Mouse (Mus musculus) adrenal gland, adult 2 months (tissue): ENCODE data around the gene Fbxw7. TPM values are rescaled to one million over a fixed set of nuclear protein-coding genes. Genes with fewer than 3 reads are reported as not detected.
A peak's percentile ranks its signal among the peaks of the same experiment; 100 is the strongest.

Experiments
- DNase-seq: peaks from one replicate; pipeline ENCODE4 v3.0.0; 2021
- long read RNA-seq: library from polyadenylated mRNA; stranded (forward); transcript quantifications from one replicate; pipeline ENCODE4 v2.0.0, GENCODE M21; 2021
- polyA plus RNA-seq: library from polyadenylated mRNA; depleted of rRNA; stranded (reverse); fragments of >200 nt; gene quantifications from 2 replicates; pipeline ENCODE4 v1.2.3, GENCODE M21; 2012; rRNA removed
- total RNA-seq, 2 experiments: library from RNA; stranded (reverse); gene quantifications; 2 replicates each; pipeline ENCODE4 v1.2.3; 2021

Fbxw7 gene
- total RNA-seq (10 to 100 TPM; 16.6 to 17.0 TPM), polyA plus RNA-seq (2.3 and 2.7 TPM in 2 replicates)
- long read RNA-seq, partial matches to known transcripts, result 0 of 3 reads
- long read RNA-seq, other reads (novel, unspliced or antisense), result 2 of 3 reads

DNA sequence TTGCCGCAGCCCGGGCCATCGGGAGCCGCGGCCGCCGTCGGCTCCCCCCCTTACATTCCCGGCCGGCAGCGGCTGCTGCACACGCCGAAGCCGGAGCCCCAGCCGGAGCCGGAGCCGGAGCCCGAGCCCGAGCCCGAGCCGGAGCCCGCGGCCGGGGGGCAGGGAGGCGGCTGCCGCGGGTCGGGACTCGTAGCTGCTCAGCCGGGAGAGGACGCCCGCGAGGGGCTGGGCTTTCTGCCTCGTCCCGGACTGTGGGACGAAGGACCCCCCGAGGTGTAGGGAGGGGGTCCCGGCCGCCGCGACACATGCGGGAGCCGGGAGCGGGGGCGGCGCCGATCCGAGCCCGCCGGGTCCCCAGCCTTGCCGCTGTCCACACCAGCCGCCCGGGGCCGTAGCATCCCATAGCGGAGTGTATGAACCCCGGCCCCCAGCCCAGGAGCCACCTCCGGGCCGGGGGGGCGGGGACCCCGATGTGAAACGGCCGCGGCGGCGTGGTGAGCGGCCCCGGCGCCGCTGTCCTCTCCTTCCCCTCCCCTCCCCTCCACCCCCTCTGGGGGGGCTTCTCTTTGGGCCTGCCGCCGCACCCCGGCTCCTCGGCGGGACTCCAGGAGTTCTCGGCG, at the start of gene Fbxw7:
TSS of gene Fbxw7 (plus strand) at position 507 of the 620 bp plus-strand sequence.
- DNase-seq, result no peak

DNA sequence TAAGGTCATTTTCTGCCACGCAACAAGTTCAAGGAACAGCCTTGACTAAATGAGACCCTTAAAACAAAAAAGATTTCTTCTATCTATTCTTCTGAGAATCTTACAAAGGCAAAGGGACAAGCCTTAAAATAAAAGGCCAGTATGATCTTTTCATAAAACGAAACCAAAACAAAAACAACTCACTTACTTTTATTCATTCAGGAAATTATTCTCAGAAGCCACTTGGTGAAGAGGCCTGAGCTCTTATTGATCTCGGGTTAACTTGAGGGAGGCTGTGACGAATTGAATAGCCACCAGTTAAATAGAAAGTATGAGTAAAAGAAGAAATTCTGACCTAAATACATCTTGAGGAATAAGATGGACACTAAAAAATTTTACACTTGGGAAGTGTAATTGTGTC, 46.1 kb upstream of the Fbxw7 start:
- DNase-seq, result no peak

DNA sequence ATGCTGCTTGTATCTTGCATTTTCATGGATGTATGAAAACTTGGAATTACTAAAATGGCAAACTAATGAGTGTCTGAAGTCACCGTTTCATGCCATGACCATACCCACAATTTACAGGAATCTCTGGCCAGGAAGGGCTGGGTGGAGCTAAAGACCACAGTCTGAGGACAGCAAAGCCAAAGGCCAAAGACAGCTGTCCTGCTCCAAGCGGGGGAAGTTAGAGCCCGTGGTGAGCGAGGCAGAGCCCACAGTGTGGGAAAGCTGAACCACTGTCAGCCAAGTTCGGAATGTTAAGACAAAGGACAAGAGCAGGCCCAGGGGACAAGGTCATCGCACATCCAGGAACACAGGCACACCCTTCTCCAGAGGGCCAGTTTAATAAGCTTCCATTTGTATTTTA, 45.7 kb upstream of the Fbxw7 start:
- DNase-seq, result no peak

DNA sequence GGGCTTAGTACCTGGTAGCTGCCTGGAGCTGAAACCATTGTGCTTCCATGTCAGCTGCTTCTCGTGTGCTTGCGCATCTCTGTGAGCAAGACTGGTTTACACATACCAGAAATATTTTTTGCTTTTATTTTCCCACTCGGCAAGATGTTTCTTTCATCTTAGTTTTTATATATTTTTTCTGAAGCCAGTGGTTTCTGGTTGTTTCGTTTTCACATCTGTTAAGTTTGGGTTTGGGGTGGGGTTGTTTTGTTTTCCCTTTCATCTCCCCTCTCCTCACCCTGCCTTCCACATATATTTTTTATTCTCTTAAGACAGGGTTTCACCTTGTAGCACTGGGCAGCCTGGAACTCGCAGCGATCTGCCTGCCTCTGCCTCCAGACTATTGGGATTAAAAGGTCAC, 44.5 kb upstream of the Fbxw7 start:
- DNase-seq, result no peak

DNA sequence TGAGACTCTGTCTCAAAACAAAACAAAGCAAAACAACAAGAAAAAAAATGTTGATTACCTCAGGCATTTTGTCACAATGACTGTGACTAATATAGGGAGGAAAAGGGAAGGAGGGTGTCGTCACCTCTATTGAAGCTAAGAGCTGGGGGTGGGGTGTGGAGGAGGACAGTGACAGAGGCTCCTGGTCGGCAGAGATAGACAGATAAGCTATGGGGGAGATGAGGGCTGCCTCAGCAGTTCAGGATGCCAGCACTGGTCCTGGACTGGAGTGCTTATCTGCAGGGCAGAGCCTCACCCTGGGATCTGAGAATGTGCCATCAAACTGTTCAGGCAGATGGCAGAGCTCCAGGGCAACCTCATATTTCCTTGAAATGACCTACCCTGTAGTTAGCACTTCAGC, 43.1 kb upstream of the Fbxw7 start:
- DNase-seq, result no peak

DNA sequence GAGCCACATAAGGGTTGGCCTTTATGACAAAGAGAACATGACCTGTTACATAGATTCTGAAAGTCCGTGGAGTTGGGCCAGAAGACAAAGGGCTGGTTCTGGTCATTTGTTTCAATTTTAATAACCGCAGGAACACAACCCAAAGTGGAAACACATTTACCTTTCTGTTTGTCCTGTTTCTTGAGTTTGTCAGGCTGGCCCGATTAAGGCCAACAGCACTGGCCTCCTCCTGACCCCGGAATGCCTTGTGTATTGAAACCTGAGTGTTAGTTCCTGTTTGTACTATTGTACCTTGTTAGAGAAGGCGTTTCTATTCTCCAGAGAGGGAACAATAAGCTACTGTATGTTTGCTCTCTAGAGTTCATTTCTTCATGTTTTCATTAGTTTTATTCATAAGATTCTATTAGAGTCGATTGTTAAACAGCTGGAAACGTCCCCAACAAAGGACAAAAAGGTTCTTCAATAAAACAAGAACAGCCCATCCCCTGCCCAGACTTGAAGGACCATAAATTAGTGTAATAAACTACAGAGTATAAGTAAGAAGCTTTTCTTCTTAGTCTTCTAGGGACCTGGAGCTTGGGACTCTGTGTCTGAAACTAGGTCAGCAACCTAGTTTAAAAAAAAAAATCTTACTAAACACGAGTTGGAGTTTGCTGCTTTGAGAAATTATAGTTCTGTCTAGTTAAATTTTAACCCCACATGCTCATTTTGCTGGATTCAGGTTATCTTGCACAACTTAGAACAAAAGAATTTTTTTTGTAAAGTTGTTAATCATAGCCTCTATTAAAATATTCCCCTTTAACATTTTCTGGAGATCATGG, 40.6 kb upstream of the Fbxw7 start:
- no peak for DNase-seq

DNA sequence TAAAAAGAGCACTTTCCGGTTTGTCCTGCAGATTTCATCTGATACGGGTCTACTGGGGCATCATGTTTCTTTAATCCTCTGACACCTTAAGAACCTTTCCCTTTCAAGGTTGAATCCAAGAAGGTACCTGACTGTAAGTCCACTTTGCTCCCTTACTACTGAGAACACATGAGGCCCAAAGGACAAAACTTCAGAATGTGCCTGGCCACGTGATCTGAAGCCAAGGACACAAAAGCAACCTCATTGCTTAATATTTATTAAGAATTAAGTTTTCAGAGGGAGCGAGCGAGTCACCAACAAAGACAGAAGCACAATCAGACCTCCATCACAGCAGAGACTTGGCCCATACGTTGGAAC, 40.0 kb upstream of the Fbxw7 start:
- peak; percentile 5 for DNase-seq

DNA sequence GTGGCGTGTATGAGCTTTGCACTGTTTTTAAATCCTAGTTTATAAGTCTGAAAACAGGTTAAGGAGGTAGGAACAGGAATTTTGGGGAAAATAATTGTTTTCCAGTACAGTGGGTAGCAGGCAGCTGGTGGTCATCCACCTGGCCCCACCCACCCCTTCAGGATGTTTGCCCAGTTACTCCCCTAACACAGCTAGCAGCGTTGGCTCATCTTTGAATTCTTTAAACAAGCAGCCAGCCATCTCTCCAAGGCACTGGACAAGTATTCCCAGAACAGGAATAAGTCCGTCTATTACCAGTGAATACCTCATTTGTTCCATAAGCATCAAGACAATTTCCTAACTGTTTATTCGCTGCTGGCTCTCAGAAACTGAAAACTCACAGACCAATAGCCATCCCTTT, 39.5 kb upstream of the Fbxw7 start:
- DNase-seq, result no peak

DNA sequence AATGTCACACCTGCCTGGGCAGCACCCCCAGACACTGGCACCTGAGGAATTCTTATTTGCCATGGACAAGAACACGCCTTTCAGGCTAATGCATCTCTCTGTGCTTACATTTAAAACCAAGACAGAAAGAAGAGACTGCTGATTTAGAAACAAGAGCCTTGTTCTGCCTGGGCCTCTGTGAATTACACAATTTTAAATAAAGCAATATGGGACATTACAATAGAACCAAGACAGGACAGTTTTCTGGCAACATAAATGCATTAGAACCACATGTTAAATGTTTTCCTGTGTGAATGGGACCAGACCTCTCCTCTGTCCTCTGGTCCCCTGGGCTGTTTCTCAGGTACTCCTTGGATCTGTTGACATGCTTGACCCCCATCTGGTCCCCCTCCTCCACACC, 39.0 kb upstream of the Fbxw7 start:
- DNase-seq, result no peak

DNA sequence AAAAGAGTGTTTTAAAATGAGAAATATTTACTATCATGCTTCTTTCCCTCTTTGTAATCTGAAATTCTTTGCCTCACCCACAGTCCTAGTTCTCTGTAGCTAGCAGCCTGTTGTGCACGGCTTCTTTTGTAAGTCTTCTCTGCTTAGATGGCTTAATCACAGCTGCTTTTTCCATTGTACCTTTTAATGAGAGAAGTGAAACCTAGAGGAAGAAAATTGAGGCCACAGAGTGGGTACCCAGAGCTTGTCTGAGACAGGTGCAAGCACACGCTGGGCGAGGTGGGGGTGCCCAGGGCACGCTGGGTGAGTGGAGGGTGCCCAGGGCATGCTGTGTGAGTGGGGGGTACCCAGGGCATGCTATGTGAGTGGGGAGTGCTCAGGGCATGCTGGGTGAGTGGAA, 27.2 kb upstream of the Fbxw7 start:
- no peak for DNase-seq

DNA sequence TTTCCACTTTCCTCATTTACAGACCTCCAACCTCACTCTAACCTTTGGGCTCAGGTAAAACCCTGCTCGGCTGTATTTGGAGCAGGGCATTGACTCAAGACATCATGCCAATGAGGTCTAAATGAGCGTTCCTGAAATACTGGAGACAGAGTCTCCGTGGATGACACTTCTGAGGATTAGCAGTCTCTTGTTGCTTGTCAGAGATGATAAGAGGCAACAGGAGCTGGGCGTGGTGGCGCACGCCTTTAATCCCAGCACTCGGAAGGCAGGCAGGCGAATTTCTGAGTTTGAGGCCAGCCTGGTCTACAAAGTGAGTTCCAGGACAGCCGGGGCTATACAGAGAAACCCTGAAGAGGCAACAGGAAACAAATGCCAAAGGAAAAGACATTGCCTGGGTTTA, 11.0 kb upstream of the Fbxw7 start:
- DNase-seq, result no peak

DNA sequence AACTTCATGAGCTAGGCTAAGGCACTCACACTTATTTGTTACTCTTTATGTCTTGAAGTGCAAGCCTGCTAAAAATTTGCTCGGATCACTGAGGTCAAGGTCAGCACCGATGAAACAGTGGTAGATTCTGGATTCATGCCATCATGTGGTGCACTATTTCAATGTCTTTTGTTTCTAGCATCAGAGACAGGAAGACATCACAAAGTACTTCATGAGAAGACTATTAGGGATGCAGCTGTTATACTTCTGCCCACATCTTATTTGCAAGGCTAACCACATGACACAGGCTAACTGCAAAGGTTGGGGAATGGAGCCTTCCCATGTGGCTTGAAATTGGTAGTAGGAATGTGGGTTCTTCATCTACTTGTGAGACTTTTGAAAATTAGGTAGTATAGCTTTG, 8.9 kb upstream of the Fbxw7 start:
- no peak for DNase-seq

DNA sequence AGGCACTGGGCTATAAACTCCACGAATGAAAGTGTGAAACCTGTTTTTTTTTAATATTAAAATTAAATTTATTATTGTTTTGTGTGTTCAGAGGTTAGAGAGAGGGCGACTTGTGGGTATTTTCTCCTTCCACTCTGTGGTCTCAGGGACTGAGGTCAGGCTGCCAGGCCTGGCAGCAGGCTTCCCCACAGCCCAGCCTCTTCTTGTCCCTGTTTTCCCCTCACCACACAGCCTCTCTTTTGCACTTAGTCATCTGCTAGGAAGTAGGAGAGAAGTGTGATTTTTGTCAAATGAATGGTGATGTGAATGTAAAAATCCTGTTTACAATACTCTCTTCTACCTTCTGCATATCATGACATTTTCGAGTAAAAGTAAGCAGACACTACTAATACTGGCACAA, 7.2 kb upstream of the Fbxw7 start:
- no peak for DNase-seq

DNA sequence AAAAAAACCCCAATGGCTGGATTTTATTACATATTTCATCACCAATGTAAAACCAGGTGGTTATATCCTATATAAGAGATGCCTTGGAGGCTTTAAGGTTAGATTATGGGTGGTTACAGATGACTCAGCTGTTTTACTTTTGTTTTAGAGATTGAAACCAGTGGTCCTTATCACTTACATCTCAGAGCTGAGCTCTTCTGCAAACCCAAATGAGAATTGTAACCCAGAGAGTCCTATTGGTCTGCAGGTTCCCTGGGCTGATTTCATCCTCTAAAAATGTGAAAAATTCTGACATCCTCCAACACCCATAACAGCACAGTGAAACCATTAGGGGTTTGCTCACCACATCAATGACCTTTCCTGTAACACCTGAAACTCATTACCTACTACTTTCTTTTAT, 6.2 kb upstream of the Fbxw7 start:
- no peak for DNase-seq

DNA sequence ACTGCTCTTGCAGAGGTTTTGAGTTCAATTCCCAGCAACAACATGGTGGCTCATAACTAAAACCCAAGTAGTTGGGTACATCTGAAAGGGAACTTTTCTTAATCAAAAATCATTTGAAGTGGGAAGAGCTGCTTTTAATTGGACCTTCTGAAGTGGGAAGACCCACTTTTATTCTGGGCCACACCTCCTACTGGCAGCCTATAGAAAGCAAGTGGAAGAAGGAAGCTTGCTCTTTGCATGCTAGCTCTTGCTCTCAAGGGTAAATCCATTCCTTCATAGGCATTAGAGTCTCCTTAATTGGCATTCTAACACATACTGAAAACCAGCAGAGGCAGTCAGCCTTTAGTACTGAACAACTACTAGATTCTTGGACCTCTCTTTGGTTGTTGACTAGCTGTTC, 4.3 kb upstream of the Fbxw7 start:
- DNase-seq, result no peak

DNA sequence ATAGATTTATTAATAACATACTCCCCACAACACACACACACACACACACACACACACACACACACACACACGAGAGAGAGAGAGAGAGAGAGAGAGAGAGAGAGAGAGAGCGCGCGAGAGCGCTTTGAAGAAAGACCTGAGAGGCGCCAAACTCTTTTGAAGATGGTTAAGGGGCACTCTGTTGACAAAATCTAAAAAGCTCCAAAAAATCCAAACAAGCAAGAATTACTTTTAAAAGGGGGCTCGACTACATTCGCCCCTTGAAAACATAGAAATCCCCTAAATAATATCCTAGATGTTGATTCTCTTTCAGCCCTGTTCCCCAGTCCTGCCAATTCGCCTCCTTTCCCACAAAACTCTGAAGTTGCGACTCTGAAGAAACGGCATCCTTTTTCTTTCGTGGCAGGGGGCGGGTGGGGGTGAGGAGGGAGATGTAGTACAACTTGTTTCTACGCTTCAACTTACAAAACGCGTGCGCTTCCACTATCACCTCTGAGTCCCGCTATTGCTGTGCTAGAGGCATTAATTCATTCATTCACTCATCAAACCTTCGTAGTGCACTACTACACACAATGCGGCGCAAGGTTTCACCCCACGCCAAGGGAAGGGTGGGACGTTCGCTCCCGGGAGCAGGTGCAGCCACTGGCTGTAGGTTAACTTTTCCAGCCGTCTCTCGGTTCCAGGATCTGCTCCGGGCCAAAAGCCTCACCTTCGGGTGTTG, 1.5 kb upstream of the Fbxw7 start:
- DNase-seq, result no peak

DNA sequence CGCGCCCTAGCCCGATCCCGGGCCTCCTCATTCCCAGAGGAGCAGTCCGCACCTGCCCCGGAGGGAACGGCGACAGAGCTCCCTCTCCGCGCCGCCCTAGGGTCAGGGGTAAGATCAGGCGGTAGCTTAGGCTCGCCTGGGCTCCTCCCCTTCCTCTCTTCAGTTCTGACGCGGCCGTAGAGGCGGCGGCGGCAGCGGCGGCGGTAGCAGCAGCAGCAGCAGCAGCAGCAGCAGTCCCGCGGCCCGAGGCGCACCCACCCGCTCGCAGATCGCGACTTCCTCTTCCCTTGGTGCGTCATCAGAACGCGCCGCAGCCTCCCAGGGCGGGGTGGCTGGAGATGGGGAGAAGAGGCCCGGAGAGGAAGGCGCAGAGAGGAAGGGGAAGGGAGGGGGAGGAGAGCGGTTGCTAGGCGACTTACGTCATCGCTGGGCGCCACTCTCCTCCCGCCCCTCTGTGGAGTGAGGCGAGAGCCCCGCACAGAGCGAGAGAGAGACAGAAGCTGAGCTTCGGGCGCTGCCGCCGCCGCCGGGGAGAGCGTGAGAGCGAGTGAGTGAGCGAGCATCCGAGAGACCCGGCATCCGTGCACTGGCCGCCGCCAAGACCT, 809 bp upstream of the Fbxw7 start:
- peak; percentile 100 for DNase-seq

DNA sequence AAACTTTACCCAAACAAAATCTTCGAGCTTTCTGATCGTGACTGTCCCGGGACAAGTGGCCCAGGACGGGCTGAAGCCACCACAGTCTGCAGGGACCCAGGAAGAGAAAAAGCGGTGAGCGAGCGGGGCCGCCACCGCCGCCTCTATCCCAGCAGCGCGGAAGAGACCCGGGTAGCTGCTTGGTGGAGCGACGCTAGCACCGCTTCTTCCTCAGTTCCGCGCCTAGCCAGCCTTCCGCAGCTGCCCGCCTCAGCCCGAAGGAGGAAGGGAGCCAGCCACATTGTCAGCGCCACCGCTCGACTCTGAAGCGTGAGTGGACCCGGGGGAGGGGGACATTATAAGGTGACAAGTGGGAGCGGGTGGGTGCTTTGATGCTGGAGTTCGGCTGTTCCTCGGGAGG, 393 bp downstream of the Fbxw7 start:
- DNase-seq, result peak; percentile 54

DNA sequence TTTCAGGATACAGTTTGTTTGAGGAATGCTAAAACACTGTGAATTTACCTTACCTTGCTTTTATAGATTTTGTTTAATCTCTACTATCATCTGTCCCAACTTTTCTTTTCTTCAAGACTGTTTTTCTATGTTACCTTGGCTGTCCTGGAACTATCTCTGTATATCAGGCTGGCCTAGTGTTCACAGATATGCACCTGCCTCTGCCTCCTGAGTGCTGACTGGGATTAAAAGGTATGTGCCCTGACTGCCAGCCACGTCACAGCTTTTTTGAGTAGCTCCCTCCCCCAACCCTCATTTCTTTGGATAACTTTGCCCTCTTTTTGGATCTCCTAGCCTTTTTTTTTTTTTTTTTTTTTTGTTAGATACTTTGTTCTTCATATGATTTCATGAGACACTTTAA, 1.9 kb downstream of the Fbxw7 start:
- DNase-seq, result no peak

DNA sequence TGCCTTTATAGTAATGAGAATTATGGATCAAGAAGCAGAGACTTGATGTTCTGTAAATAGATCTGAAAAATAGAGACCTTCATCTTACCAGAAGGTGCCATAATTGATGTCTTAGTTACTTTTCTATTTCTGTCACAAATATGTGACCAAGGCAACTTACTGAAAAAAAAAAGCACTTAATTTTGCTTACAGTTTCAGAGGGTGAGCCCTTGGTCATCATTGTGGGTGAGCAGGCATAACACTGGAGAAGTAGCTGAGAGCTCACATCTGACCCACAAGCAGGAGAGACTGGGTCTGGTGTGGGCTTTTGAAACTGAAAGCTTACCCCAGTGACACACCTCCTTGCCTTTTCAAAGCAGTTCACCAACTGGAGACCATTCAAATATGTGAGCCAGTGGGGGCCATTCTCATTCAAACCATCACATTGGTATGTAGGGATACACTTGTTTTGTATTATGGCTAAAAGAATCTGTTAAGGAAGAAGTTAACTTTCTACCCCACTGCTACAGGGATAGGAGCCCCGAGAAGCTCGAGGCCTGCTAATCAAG, 5.7 kb downstream of the Fbxw7 start:
- DNase-seq, result no peak

DNA sequence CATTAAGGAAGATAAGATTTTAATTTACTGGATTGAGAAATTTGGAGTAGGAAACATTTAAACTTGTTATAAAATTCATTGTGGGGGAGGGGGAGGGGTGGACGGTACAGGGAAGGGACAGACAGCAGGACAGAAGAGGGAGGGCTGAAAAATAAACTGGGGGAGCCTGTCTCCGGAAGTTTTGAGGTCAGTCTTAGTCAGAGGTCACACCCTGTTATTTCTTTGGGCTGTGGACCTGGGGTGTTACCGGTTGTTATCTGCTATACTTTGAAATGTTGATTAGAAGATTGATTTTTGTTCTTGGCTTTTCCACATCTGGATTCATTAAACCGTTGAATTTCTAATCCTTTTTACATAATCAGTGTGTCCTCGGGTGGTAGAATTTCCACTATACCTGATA, 10.9 kb downstream of the Fbxw7 start:
- DNase-seq, result no peak

DNA sequence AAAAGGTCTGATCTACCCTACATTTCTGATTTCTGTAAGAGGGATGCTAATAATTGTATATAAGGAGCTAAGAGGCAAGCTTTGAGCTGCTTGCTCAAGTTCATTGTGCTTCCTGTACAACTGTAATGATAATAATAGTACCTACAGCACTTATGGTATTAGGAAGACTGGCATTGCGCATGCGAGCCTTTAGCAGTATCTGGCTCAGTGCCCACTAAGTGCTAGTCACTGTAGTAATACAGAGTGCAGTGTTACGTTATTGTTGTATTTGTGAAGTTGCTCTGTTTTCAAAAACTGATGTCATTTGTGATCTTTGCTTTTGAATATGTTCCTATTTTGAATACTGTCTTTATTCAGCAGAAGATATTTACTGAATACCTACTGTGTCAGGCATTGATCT, 11.3 kb downstream of the Fbxw7 start:
- peak; percentile 32 for DNase-seq

DNA sequence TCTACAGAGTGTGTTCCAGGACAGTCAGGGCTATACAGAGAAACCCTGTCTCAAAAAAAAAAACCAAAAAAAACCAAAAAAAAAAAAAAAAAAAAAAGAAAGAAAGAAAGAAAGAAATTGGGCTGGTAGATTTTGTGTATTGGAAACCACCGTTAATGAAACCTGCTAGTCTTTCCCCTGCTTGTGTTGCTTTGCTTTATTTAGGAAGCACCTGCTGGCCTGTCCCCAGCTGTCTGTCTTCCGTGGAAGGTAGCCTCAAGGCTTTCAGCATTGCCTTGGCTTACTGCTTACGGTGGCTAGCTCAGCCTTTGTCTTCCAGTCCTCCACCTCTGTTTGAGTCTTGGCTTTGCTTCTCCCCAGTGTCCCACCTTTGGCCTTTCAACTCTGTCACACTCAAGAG, 11.9 kb downstream of the Fbxw7 start:
- DNase-seq, result no peak
